Mouse (Mus musculus) gastrocnemius, postnatal 10 days (tissue): ENCODE measurements at regions not wholly inside any gene's neighbourhood (a gene's known extent, or its start where the extent isn't known, plus 50 kb on each side); places are given as distances from the start of the nearest gene placed in this dataset.

Experiments
- DNase-seq: peaks from one replicate; pipeline ENCODE4 v3.0.0; 2021; ENCODE audit warnings: mixed read lengths

DNA sequence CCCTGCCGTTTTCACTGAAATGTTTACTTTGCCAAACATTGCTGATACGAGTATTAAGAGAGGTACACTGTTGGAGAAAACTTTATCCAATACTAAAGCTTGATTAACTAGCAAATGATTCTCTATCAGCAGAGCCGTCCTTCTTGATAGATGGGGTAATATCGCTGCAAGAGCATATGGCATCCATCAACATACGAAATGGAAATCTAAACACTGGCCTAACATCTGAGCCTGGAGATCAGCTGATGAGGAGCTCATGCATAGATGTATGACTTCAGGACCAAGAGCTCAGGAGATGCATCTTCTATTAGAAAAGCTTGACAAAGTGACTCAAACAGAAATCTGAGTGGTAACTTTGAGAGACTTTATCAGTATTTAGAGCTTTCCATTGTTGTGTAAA, 666.5 kb downstream of the Defb40 start:
- no peak for DNase-seq

DNA sequence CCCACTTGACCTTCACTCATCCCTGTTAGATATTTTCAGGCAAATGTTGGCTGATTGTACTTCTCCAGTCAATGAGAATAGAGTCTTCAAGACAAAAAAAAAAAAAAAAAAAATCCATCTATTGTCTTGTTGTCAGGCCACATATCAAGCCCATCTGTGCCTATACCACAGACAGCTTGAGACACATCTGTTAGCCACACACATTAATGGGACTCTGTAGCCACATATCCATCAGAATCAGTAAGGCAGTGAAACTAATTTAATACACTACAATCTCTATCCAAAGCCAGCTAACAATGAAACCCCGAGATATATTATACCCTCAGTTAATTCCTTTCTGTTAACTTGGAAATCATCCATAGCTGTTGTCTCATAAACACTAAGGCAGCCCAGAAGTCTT, 667.1 kb downstream of the Defb40 start:
- no peak for DNase-seq

DNA sequence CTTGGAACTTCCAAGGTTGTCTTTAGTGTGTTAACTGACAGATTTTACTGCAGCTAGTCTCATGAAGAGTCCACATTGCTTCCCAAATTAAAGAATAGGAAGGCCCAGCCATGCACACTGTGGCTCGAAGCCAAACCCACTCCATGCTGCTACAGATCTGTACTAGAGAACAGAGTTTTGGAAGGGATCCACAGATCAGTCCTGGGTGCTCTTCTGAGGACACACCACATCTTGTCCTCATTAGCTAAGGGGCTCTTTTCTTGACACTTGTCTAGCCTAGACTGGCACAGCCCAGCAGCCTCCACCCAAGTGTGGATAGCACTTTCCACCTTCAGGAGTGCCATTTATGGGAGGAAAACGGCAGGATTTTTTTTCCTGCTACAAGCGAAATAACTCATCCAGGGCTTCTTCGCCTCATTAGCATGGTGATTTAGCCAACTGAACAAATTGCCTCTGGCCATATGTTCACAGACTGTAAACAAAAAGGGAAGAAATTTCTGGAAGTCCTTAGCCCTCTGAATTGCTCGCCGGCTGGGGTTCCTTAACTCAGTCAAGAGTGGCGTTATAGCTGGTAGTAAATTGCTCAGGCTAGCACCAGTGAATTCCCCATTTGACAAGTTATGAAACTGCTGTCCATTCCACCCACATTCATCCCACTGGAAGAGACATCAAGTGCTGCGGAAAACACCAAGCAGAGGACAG, 690.4 kb downstream of the Defb40 start:
- DNase-seq = no peak

DNA sequence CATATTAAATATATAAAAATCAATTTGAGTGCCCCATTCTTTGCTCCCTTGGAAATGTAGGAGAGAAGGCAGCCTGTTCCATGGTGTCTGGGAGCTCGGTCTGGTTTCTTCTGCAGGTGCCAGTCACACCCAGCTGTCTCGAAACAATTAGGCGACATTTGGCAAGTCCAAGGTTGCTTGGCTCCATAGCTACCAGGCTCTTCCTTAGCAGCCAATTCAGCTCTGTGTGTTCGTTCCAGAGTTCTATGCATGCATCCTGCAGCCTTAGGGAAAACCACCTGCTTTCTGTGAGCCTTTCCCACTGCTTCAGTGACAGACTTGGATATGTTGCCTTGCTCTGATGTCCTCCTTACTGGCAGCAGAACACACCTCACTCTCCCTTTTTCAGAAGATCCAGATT, 698.1 kb downstream of the Defb40 start:
- no peak for DNase-seq

DNA sequence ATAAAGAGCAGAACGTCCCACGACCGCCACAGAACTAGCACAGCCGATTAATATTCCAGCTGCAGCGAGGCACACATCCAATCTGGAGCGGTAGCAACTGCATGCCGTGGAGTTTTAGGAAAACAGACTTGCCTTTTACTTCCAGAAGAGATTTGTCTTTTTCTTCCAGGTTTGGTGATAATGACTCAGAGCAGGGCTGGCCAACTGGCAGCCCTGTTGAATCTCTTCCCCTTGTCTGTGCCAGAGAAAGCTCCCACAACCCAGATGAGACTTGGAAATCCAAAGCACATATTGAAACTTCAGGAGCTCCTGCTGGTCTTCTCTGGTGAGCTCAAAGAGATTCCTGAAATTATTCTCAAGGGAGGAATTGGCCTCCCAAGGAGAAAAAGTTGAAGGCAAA, 709.8 kb downstream of the Defb40 start:
- no peak for DNase-seq

DNA sequence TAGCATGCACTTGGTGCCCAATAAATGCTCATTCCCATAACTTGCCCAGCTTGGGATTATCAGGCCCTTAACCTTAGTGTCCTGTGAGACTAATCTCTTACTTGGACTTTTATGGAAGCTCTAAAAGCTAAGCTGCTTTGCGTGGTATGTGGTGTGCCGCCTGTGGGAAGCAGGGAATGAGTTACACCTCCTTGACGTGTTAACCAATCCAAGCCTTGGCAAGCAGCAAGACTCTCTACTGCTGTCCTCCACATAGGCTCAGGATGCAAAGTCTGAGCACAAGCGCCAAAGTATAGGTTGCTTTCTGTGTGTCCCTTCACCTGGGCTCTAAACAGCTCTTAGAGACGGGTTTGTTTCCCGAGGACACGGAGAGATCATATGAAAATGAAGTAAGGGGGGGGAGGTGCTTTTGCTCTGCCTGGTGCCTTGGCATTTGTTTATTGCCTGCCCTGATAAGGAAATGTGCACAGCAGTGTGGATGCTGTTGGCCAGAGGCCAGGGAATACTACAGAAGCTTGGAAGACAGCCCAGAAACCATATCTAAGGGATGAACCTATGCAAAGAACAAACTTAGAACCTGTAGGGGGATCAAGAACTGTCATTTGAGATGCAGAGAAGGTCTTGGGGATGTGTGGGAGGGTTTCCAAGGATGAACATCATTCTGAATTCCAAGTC, 719.6 kb downstream of the Defb40 start:
- DNase-seq = no peak

DNA sequence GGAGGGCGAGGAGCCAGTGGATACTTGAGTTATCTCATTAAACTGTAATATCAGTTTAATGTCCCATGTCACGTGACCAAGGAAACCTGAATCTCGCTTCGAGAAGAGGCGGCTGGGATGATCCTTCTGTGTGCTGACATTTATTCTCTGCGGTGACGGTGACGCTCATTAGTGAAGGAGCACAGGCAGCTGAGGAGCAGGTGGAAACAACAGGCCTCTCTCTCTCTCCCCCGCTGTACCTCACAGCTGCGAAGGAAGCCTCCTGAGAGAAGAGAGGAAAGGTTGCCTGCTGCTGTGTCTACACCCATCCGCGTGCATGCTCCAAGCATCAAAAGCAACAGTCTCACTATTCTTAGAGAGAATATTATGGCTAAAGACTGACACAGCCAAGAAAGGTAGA, 731.8 kb downstream of the Defb40 start:
- DNase-seq = no peak

DNA sequence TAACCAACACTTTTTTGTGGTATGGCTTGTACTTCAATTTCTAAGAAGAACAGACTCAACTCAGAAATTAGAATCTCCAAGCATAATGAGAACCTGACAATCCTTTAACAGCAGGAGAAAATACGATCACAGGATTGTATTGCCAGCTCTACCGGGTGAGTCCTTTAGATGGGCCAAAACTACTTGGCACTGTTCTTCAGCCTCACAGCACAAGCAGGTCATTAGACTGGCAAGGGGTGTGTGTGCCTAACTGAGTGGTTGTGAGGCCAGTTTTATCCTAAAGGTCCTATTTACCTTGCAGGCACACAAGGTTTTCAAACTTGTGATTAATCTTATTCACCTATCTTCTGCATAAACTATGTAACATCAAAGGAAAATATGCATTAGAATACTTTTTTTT, 760.5 kb downstream of the Defb40 start:
- DNase-seq = no peak

DNA sequence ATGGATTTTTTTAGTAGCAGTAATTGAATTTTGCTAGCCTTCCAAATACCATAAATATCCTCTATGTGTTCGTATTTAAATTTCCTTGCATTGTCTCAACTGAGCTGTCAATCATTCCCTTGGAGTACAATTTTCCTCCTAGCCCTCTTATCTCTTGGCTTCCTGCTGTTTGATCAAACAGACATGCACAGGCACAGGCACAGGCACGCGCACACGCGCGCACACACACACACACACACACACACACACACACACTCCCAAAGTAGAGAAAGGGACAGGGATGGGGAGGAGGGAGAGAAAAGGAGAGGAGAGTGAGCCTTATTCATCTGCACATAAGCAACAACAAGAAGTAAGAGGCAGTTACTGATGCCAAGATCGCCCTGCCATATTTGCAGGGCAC, 760.9 kb downstream of the Defb40 start:
- no peak for DNase-seq

DNA sequence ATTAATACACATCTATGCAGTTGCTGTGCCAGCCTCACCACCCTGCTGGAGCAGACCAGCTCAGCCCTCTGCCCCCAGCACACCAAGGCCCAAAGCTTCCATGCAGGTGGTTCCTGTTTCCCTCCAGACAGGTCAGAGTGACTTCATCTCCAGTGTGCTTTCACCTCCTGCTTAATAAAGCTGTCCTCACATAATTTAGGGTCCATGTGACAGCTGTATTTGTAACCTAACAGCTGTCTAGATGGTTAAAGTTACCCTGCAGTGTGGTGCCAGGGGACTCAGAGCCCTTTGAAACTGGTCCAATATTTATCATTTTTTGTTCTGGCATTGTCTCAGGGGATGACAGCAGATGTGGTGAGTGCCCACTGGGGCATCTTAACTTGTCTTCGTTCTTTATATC, 761.5 kb downstream of the Defb40 start:
- no peak for DNase-seq

DNA sequence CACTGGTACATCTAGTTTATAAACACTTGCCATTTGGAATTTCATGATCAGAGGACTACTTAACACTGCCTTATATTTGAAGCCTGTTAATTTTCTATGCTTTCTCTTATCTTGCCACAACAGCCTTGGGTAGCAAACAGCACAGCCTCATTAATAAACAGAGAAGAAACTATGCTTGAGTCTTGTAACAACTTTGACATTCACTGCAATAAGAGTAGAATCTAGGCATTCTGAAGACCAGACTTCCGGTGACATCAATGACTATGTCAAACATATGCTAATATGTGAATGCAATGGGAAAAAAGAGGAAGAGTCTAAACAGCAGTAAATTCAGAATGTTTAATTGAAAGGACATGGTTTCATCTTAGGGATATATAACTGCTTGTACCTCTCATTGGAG, 768.0 kb downstream of the Defb40 start:
- no peak for DNase-seq

DNA sequence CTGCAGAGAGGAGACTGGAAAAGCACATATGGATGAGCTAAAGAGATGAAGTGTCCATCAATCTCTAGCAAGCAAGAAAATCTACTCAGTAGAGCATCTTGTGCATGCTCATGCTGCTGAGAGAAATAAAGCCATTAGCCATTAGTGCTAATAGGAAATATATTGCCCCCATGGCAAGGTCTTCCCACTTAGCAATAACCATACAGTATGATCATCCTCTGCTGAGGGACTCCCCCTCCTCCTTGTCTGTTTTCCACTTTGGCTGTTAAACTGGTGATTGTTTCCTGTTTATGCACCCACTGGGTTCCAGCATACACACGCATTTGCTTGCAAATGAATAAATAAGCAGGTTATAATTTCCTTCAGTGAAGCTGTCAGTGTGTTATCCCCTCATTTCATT, 769.4 kb downstream of the Defb40 start:
- DNase-seq = no peak

DNA sequence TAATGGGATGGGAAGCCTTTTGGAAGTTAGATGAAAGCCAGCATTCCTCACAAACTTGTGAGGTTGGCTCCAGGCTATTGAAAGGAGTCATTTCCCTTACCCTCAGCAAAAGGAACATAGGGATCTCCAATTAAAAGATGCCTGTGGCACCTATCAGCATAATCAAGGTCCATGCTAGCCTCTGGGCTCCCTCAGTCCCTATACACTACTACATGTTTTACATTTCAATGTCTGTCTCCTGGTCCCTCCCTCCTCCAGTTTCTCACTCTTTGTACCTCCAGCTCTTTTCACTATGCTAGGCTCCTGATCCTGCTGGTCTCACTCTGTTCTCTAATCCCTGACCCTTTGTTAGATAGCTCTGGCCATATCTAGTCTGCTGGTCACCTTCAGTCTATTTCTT, 790.6 kb downstream of the Defb40 start:
- DNase-seq = no peak

DNA sequence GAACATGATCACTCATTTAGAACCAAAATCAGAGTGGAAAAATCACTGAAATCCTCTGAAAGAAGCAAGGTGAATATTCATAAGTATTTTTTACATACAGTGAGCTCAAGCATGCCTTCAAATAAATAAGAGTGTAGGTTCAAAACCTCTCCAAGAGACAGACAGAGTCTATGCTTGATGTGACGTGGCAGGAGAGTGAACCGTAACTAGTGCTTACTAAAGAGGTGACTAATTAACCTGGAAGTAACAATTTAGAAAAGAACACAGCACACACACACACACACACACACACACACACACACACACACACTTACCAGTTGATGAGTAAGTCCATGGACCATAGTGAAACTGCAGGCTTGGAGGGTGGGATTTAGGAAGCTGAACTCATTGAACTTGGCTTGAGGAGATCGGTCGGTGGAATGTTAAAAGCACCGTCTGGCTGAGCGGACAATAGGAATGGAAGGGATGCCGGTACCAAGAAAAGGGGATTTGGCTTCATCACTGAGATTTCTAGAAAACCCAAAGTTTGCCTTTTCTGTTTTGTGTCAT, 802.4 kb downstream of the Defb40 start:
- no peak for DNase-seq

DNA sequence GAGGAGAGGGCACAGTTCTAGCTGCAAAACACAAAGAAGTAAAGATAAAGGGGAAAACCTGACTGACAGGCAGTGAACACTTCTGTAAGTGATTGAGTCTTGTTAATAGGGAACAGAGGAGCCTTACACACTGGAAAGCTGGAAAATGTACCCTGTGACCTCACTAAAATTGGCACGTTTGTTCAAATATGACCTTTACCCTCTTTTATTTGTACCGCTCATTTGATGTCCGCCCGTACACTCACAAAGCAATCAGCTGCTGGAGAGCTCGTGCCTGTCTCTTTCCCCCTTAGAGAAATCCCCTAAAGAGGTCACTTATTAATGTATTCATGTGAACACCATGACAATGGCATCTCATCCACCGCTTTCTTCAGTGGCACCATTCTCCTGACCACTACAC, 819.4 kb downstream of the Defb40 start:
- DNase-seq = no peak

DNA sequence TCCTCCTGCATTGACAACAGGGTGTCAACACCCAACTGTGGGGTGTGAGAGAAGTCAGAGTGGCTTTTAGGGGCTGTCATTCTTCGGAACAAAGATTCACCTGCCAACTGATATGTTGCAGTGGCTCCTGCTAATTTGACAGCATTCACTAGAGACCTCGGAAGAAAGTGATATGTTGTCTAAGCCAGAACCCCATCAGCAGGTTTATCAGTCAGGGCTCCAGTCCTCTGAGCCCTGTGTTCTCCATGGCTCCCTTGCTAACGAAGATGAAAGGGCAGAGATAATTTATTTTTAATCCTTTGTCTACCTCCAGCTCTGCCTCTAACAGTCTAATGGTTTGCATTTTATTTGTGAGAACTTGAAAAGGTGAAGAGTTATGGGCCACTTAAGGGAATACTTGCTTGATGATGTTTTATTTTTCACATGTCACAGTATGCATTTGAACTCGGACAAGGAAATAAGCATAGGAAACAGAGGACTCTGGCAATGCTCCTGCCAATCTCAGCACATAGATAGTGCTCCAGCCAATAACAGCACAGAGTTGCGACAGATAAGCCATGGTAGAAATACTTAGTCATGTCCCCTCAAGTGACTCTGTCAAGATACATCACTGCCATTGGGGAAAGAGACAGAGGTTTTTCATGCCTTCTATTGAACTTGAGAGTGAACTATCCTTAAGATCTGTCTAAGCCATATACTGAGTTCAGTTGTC, 862.6 kb downstream of the Defb40 start:
- no peak for DNase-seq

DNA sequence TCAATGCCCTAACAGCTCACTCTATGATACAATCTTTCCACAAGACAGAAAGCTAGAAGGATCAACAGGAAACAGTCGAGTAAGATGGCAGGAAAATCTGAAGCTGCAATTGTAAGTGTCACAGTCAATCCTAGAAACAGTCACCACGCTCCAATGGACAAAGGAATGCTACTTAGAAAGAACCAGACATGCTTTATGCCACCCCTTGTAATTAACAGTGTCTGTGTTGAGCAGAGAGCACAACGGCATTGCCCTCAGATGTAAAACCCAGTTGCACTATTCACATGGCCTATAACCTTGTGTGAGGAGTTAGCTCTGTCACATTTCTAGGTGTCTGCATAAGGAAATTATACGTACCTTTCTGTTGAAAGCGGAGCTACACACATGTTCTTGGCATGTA, 864.8 kb downstream of the Defb40 start:
- no peak for DNase-seq

DNA sequence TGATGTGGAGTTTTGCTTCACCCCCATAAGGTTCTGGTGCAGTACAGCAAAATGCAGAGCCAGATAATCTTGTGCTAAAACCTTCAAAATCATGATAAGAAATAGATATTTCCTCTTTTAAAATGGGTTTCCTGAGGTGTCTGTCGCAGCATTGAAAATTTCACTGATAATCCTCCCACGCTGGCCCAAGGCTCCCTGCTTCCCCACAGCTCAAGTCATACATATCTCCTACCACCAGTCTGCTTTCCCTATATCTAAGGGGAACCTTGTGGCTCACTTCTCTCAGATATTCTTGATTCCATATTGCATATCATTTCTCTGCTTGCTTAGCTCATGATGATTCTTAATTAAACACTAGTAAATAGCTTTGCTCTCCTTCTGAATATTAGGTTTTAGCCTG, 868.6 kb downstream of the Defb40 start:
- DNase-seq = no peak

DNA sequence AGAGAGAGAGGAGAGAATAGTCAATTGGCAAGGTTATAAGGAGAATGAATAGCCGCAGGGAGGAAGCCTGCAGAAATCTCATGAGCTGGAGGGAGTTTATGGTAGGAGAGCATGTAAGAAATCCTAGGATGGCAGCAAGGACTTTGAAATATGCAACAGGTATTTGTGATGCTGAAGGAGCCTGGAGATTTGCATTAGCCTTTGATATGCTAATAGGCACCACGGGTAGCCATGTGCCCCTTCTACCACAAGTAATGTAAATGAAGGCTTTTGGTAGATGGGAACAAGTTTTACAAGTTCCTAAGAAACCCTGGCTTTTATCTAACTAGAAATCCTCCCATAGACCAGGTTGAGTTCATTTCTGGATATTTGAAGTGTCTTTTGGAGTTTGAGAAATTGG, 871.2 kb downstream of the Defb40 start:
- DNase-seq = no peak

DNA sequence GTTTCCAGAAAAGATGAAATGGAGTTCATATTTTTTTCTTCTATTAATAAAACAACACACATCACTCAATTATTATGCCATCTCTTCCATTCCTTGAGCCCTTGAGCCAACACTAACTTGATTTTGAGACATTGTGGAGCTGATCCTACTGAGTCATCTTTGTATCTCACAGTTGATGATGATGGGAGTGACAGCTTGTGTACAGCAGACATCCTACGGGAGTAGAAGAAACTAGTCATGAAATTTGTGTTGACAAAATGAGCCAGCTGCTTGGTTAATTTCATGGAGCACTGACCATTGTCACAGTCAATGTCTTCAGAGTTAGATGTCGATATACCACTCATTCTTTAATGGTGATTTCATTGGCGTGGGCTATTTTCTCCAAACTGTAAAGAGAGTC, 912.6 kb downstream of the Defb40 start:
- DNase-seq = no peak

DNA sequence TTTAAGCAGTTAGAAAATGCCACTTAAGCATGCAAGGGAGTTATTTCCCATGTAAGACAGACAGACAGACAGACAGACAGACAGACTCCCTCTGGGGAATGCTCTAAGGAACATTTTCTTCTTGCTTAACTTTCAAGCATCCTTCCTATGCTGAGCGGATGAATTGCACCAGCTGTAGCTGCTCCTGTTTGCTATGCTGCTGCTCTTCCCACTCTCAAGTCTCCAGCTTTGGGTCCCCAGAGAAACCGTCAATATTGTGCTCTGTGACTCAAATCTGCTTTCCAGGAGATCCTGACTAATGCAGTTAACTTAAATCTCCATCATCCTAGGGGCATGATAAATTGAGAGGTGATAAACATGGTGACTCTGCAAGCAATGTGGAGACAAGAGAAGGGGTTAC, 918.5 kb downstream of the Defb40 start:
- DNase-seq = no peak

DNA sequence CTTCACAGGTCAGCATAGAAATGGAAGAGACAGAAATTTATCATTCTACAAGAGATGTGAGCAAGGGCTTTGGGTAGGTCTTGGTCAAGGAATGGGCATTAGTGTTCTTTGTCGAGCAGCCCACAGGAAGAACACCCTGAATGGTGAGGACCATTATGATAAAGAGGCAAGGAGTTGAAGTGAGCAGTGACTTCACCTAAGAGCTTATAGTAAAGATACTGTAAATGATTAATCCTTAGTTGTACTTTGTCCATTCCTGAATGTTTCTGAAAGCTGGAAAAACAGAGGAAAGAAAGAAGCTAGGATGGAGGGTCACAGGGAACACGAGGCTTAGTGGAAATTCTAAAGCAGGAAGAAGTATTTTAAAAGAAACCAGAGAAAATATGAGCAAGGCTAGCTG, 956.9 kb downstream of the Defb40 start:
- no peak for DNase-seq

DNA sequence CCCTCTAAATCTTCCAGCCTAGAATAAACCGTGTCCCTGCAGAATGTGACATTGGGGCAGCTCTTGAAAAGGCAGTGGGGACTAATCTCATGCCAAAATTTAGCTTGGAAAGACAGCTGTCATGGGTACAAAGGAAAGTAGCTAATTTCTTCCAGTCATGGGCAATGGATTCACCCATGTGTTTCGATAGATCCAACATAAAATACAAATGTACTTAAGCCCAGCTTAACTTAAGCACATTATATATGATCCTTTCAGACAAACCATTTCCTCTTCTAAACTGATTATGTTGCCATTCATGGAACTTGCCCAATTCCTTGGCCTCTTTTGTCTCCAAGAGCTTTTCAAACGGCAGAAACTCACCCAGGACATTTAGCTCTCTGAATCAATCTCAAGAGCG, 970.5 kb downstream of the Defb40 start:
- DNase-seq = no peak

DNA sequence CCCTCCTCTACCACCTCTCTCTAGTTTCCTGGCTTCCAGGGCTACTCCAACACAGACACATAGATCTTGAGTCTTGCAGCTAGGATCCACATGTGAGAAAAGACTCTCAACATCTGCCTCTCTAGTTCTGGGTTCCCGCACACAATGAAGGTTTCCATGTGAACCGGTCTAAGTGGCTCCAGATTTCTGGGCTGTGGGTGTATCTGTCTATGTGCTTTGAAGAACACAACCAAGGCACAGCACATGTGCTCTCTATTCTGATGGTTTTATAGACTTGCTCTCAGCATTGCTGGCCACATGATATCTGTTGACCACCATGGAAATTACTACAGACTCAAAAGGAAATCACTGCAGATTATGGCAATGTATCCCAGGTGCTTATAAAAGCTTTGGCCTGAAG, 972.4 kb downstream of the Defb40 start:
- DNase-seq = no peak
